Mouse (Mus musculus) forebrain, embryonic 14.5 days (tissue): Measurements from ENCODE around the gene Adam1a. TPM values are rescaled to one million over a fixed set of nuclear protein-coding genes. Genes with fewer than 3 reads are reported as not detected.

Experiments used
- ATAC-seq: fragments of 200-750 bp; cut with Nextera tagmentation; 2 replicates; pipeline ENCODE4 v1.8.0; 2017; ENCODE audit warnings: mild to moderate bottlenecking, moderate library complexity
- DNase-seq: peaks from one replicate; pipeline ENCODE4 v3.0.0-alpha.2; 2015; ENCODE audit warnings: low spot score
- H3K27ac ChIP-seq: fragments of 300-500 bp; sonication (generic); 2 replicates; pipeline ENCODE4 v1.5.1; 2014; ENCODE audit warnings: low read depth, mild to moderate bottlenecking, control low read depth, low read length, moderate library complexity
- H3K27me3 ChIP-seq: fragments of 300-500 bp; sonication (generic); replicated peaks from 2 replicates; pipeline ENCODE4 v1.6.1; 2014; ENCODE audit warnings: low read length, control low read depth, mixed read lengths; ENCODE audit not compliant: control insufficient read depth, insufficient read depth
- H3K36me3 ChIP-seq: fragments of 300-500 bp; sonication (generic); 2 replicates; pipeline ENCODE4 v1.6.1; 2014; ENCODE audit warnings: low read length, control low read depth; ENCODE audit not compliant: control insufficient read depth, insufficient read depth
- H3K4me1 ChIP-seq: fragments of 300-500 bp; sonication (generic); 2 replicates; pipeline ENCODE4 v1.6.1; 2014; ENCODE audit warnings: antibody characterized with exemption, low read length, control low read depth; ENCODE audit not compliant: control insufficient read depth, insufficient read depth
- H3K4me2 ChIP-seq: fragments of 300-500 bp; sonication (generic); 2 replicates; pipeline ENCODE4 v1.6.1; 2014; ENCODE audit warnings: mild to moderate bottlenecking, control low read depth, low read length
- H3K4me3 ChIP-seq: fragments of 300-500 bp; sonication (generic); 2 replicates; pipeline ENCODE4 v1.5.1; 2014; ENCODE audit warnings: low read depth, low read length, control low read depth
- H3K9ac ChIP-seq: fragments of 300-500 bp; sonication (generic); 2 replicates; pipeline ENCODE4 v1.6.1; 2014; ENCODE audit warnings: mild to moderate bottlenecking, low read length, control low read depth, moderate library complexity
- H3K9me3 ChIP-seq: fragments of 300-500 bp; sonication (generic); replicated peaks from 2 replicates; pipeline ENCODE4 v1.6.1; 2016; ENCODE audit warnings: low read length, control low read depth, mixed read lengths; ENCODE audit not compliant: control insufficient read depth
- WGBS: fragments of 180-500 bp; shearing (Covaris S2); extraction: QIAGEN DNeasy Blood & Tissue Kit; methylation state at CpG from one replicate; pipeline ENCODE4 v1.1.7; 2014; 5-methylcytosine and 5-hydroxymethylcytosine counted together
- polyA plus RNA-seq: library from polyadenylated mRNA; unstranded; fragments of >200 nt; fragmentation: Nextera tagmentation; extraction: Ambion mirVana; gene quantifications from 2 replicates; pipeline ENCODE4 v1.2.1, GENCODE M21; 2014

Gene Adam1a
- polyA plus RNA-seq, 1 experiment from 2014 or later = 2.2 TPM

DNA sequence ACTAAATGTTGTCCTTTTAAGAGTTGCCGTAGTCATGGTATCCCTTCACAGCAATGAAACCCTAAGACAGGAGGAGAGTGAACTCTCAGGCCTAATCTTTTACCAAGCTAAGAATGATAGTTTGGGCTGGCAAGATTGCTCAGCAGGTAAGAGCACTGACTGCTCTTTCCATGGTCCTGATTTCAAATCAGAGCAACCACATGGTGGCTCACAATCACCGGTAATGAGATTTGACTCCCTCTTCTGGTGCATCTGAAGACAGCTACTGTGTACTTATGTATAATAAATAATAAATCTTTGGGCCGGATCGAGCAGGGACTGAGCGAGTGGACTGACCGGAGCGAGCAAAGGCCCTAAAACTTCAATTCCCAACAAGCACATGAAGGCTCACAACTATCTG is 4.0 kb downstream of the Adam1a start:
- Histone ChIP-seq H3K4me2 (no peak overlapping the region), H3K9me3 (no peaks in the 10 kb centered on the region), H3K9ac (no peak overlapping the region), H3K27me3 (no peaks in the 10 kb centered on the region), H3K4me3 (no peak overlapping the region), H3K36me3 (peaks cover 18% of the 10 kb centered on the region), H3K27ac (no peak overlapping the region), H3K4me1 (peaks cover 10% of the 10 kb centered on the region)
- ATAC-seq (no peak), DNase-seq (no peak)
- 89% methylated on average over 7 of the region's 7 CpGs for WGBS

- ATAC-seq (no peak), DNase-seq (no peak)
- H3K4me1 ChIP-seq = peaks cover 10% of the 10 kb centered on the region
- H3K4me2 ChIP-seq = no peak overlapping the region
- no peaks in the 10 kb centered on the region for H3K9me3 ChIP-seq
- no peaks in the 10 kb centered on the region for H3K27me3 ChIP-seq
- no peak overlapping the region for H3K27ac ChIP-seq
- 91% methylated on average over 5 of the region's 5 CpGs for WGBS
- H3K36me3 ChIP-seq = peaks cover 28% of the 10 kb centered on the region
- H3K9ac ChIP-seq = no peak overlapping the region
- H3K4me3 ChIP-seq = no peak overlapping the region
These were observed 5.2 kb downstream of the Adam1a start for GRCm38 (mm10) chr5:121540066-121540465.

- no peak for DNase-seq
- Histone ChIP-seq H3K4me3 (no peak overlapping the region), H3K9ac (no peak overlapping the region), H3K27ac (no peak overlapping the region), H3K36me3 (peaks cover 50% of the 10 kb centered on the region), H3K9me3 (no peaks in the 10 kb centered on the region), H3K27me3 (no peaks in the 10 kb centered on the region), H3K4me1 (no peaks in the 10 kb centered on the region), H3K4me2 (no peak overlapping the region)
- 84% methylated on average over 2 of the region's 2 CpGs for WGBS
- ATAC-seq = no peak
These were observed 7.7 kb downstream of the Adam1a start for GRCm38 (mm10) chr5:121537588-121537987.

DNA sequence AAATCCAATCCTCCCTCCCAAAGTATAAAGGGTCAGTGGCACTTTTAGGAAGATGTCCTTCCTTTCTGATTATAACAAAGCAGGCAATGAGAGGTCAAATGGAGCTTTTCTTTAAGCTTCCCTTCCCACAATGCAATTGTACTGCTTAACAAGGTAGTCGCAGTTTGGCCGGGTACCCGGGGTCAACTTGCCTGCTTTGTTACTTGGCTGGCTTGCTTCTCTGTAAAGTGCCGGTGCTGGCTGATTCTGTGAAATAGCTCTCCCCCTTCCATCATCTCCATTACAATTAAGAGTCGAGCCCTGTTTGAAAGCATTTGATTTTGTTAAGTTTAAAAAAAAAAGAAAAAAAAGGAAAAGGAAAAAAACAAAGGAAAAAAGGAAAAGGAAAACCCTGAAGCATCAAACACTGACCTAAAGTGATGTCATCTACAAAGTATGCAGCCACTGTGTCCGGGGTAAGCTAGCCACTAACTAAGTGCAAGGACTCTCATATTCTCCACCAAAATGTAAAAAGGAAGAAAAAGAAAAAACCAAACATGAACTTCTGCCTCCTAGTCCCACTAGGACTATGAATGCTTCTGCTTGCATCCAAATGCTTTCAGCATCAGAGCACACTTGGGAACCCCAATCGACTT is 8.2 kb downstream of the Adam1a start:
- Histone ChIP-seq H3K36me3 (peaks cover 56% of the 10 kb centered on the region), H3K4me1 (no peaks in the 10 kb centered on the region), H3K4me3 (no peak overlapping the region), H3K27me3 (no peaks in the 10 kb centered on the region), H3K27ac (no peak overlapping the region), H3K9me3 (no peaks in the 10 kb centered on the region), H3K4me2 (no peak overlapping the region), H3K9ac (no peak overlapping the region)
- no peak for ATAC-seq
- no peak for DNase-seq
- WGBS = 48% methylated on average over 7 of the region's 7 CpGs

DNA sequence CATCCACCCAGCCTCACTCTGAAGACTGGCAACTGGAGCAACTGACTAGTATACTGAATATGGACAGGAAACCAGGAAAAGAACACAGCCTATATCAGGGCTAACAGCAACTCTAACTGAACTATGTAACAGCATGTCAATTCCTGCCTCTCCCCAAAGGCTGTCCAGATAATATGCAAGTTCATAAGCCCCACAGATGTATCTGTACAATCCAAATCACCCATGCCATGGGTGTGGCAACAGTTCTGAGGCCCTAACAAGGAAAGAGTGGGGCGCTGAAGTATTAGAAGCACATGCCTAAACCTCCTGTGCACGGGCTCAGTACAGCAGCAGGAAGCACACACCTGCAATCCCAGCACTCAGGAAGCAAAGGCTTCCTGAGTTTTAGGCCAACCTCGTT is 10.2 kb downstream of the Adam1a start:
- Histone ChIP-seq H3K4me2 (no peak overlapping the region), H3K4me3 (no peak overlapping the region), H3K9me3 (no peaks in the 10 kb centered on the region), H3K9ac (no peak overlapping the region), H3K27ac (no peak overlapping the region), H3K27me3 (no peaks in the 10 kb centered on the region), H3K4me1 (no peaks in the 10 kb centered on the region), H3K36me3 (peaks cover 72% of the 10 kb centered on the region)
- WGBS = 99% methylated on average over 3 of the region's 3 CpGs
- DNase-seq = no peak
- ATAC-seq = no peak

- Histone ChIP-seq H3K9ac (no peak overlapping the region), H3K9me3 (no peaks in the 10 kb centered on the region), H3K27ac (no peak overlapping the region), H3K4me3 (no peak overlapping the region), H3K36me3 (peaks cover 77% of the 10 kb centered on the region), H3K4me2 (no peak overlapping the region), H3K27me3 (no peaks in the 10 kb centered on the region), H3K4me1 (no peaks in the 10 kb centered on the region)
- DNase-seq (no peak), ATAC-seq (no peak)
- 96% methylated on average over 5 of the region's 5 CpGs for WGBS
These were observed 10.8 kb downstream of the Adam1a start for GRCm38 (mm10) chr5:121534521-121534920.

GRCm38 (mm10) chr5:121526961-121527360 is 18.3 kb downstream of the Adam1a start:
- WGBS = 89% methylated on average over 8 of the region's 8 CpGs
- H3K4me2 ChIP-seq = no peak overlapping the region

DNA sequence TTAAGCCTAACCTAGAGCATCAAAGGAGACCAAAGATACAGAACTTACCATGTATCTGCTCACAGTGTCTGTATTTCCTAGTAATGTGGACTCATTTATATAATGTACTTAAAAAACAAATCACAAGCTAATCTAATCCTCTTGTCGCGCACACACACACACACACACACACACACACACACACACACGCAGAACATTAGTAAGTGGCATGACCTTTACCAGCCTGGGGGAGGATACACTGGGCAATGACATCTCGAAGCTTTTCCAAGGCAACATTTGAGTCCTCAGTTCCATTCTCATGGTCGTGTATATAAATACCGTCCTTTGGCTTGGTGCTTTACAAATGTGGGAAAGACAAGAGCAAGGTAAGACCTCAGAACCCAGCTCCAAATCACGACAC is 18.8 kb downstream of the Adam1a start:
- Histone ChIP-seq H3K36me3 (peaks cover 83% of the 10 kb centered on the region), H3K4me2 (no peak overlapping the region), H3K4me3 (no peak overlapping the region), H3K9ac (no peak overlapping the region), H3K4me1 (no peaks in the 10 kb centered on the region), H3K27ac (no peak overlapping the region), H3K9me3 (no peaks in the 10 kb centered on the region), H3K27me3 (no peaks in the 10 kb centered on the region)
- DNase-seq (no peak), ATAC-seq (no peak)
- 93% methylated on average over 7 of the region's 7 CpGs for WGBS

More at GRCm38 (mm10) chr5:121526961-121527360, 18.3 kb downstream of the Adam1a start:
- Histone ChIP-seq H3K27me3 (no peaks in the 10 kb centered on the region), H3K9me3 (no peaks in the 10 kb centered on the region), H3K4me3 (no peak overlapping the region), H3K4me1 (no peaks in the 10 kb centered on the region), H3K27ac (no peak overlapping the region), H3K36me3 (peaks cover 86% of the 10 kb centered on the region), H3K9ac (no peak overlapping the region)
- no peak for ATAC-seq
- DNase-seq = no peak

- H3K27ac ChIP-seq = no peak overlapping the region
- no peaks in the 10 kb centered on the region for H3K4me1 ChIP-seq
- H3K4me3 ChIP-seq = no peak overlapping the region
- no peaks in the 10 kb centered on the region for H3K27me3 ChIP-seq
- no peaks in the 10 kb centered on the region for H3K9me3 ChIP-seq
- peaks cover 83% of the 10 kb centered on the region for H3K36me3 ChIP-seq
- H3K4me2 ChIP-seq = no peak overlapping the region
- 94% methylated on average over 14 of the region's 14 CpGs for WGBS
- DNase-seq (no peak), ATAC-seq (no peak)
- no peak overlapping the region for H3K9ac ChIP-seq
These were observed 19.4 kb downstream of the Adam1a start for GRCm38 (mm10) chr5:121525774-121526450.
